Mouse (Mus musculus): ENCODE measurements around the gene Adamts4. TPM values are rescaled to one million over a fixed set of nuclear protein-coding genes. Genes with fewer than 3 reads are reported as not detected.

The Adamts4 gene
- polyA plus RNA-seq, 1 experiment from 2014 or later: 4.1 TPM

DNA sequence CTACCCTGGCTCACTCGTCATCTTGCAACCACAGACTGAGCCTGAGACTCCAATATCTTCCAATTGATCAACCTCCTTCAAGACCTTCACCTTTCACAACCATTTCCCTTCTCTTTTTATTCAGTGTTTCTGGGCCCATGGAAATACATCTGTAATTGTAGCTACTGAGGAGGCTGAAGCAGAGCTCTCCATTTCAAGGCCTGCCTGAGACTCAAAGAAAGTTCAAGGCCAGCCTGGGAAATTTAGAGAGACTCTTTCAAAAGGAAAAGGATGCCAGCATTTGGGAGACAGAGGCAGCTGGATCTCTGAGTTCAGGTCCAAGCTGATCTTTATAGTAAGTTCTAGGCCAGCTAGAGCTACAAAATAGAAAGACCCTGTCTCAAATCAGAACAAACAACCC, 22.3 kb upstream of the Adamts4 start:
- Histone ChIP-seq H3K4me1 (ENCODE audit: control insufficient read depth, insufficient read depth, low read length) (no peaks in the 10 kb centered on the region), H3K27me3 (ENCODE audit: control insufficient read depth, insufficient read depth, low read length) (no peaks in the 10 kb centered on the region), H3K9ac (replicated peaks; ENCODE audit: low read length) (no peak overlapping the region), H3K27ac (replicated peaks; ENCODE audit: low read depth, low read length) (no peak overlapping the region), H3K9me3 (ENCODE audit: control insufficient read depth, low read length) (no peaks in the 10 kb centered on the region), H3K4me2 (ENCODE audit: low read length) (no peak overlapping the region), H3K36me3 (ENCODE audit: control insufficient read depth, insufficient read depth, low read length) (no peaks in the 10 kb centered on the region), H3K4me3 (replicated peaks; ENCODE audit: low read depth, low read length) (no peak overlapping the region)
- no peak for DNase-seq
- ATAC-seq (ENCODE audit: low FRiP score, low TSS enrichment): no peak
- WGBS: 79% methylated on average over 1 of the region's 1 CpGs

DNA sequence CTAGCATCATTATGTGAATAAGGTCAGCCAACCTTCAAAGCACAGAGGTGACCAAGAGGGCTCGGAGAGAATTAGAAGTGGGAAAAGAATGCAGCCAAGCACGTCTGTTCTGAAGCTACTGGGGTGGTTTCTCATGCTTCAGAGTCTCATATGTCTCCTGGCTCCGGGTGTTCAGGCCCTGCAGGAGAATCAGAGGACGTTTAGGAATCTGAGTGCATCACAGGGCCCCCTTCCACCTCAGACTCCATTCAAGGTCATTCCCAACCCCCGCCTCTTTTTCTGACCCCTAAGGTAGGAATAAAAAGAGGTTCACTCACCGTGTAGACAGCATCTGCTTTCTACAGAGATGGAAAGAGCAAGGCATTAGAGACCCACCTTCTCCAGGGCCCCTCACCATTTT, 20.5 kb upstream of the Adamts4 start:
- no peak overlapping the region for H3K9ac ChIP-seq (replicated peaks; ENCODE audit: low read length)
- H3K27me3 ChIP-seq (ENCODE audit: control insufficient read depth, insufficient read depth, low read length): no peaks in the 10 kb centered on the region
- no peak overlapping the region for H3K27ac ChIP-seq (replicated peaks; ENCODE audit: low read depth, low read length)
- WGBS: 30% methylated on average over 6 of the region's 6 CpGs
- no peaks in the 10 kb centered on the region for H3K9me3 ChIP-seq (ENCODE audit: control insufficient read depth, low read length)
- H3K4me1 ChIP-seq (ENCODE audit: control insufficient read depth, insufficient read depth, low read length): no peaks in the 10 kb centered on the region
- no peak overlapping the region for H3K4me3 ChIP-seq (replicated peaks; ENCODE audit: low read depth, low read length)
- DNase-seq: no peak
- no peak overlapping the region for H3K4me2 ChIP-seq (ENCODE audit: low read length)
- ATAC-seq (ENCODE audit: low FRiP score, low TSS enrichment): no peak
- H3K36me3 ChIP-seq (ENCODE audit: control insufficient read depth, insufficient read depth, low read length): peaks cover 12% of the 10 kb centered on the region

DNA sequence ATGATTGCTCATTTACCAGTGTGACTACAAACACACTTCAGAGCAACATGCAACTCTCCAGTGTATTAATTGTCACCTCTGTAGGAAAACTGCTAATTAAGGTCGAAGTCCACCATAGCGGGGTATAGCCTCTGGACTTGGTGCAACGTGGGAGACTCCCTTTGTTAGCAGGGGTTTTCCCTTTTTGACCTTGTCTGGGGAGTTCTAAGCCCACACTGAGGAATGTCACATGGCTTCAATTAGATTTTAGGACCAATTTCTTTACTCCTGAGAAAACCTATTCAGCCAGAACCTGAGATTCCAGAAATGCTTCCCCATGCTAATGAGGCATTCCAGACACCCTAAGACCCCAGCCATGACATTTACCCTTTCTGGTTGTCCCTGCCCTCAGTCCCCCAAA, 20.0 kb upstream of the Adamts4 start:
- Histone ChIP-seq H3K36me3 (ENCODE audit: control insufficient read depth, insufficient read depth, low read length) (peaks cover 17% of the 10 kb centered on the region), H3K9me3 (ENCODE audit: control insufficient read depth, low read length) (no peaks in the 10 kb centered on the region), H3K27ac (replicated peaks; ENCODE audit: low read depth, low read length) (no peak overlapping the region), H3K4me2 (ENCODE audit: low read length) (no peak overlapping the region), H3K4me3 (replicated peaks; ENCODE audit: low read depth, low read length) (no peak overlapping the region), H3K4me1 (ENCODE audit: control insufficient read depth, insufficient read depth, low read length) (no peaks in the 10 kb centered on the region), H3K27me3 (ENCODE audit: control insufficient read depth, insufficient read depth, low read length) (no peaks in the 10 kb centered on the region), H3K9ac (replicated peaks; ENCODE audit: low read length) (no peak overlapping the region)
- DNase-seq (no peak), ATAC-seq (ENCODE audit: low FRiP score, low TSS enrichment) (no peak)
- WGBS: 65% methylated on average over 3 of the region's 3 CpGs

DNA sequence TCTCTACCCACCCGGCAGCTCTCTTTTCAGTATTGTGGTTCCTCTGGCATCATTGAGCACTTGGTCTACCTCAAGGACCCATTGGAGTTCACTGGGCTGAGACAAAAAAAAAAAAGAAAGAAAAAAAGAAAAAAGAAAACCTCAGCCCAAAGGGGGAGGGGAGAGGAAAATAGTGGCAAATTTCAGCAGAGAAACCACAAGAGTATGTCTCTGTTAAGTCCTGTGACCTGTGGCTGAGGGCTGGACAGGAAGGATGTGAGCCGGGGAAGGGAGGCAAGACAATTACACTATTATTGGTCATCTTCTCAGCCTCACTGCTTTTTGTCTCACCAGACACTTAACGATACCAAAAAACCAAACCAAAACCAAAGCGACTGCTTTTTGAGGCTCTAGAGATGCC, 18.4 kb upstream of the Adamts4 start:
- Histone ChIP-seq H3K9me3 (ENCODE audit: control insufficient read depth, low read length) (no peaks in the 10 kb centered on the region), H3K9ac (replicated peaks; ENCODE audit: low read length) (no peak overlapping the region), H3K27ac (replicated peaks; ENCODE audit: low read depth, low read length) (no peak overlapping the region), H3K36me3 (ENCODE audit: control insufficient read depth, insufficient read depth, low read length) (peaks cover 33% of the 10 kb centered on the region), H3K4me3 (replicated peaks; ENCODE audit: low read depth, low read length) (no peak overlapping the region), H3K27me3 (ENCODE audit: control insufficient read depth, insufficient read depth, low read length) (no peaks in the 10 kb centered on the region), H3K4me1 (ENCODE audit: control insufficient read depth, insufficient read depth, low read length) (no peaks in the 10 kb centered on the region), H3K4me2 (ENCODE audit: low read length) (no peak overlapping the region)
- ATAC-seq (ENCODE audit: low FRiP score, low TSS enrichment): no peak
- no peak for DNase-seq
- WGBS: 76% methylated on average over 4 of the region's 4 CpGs

DNA sequence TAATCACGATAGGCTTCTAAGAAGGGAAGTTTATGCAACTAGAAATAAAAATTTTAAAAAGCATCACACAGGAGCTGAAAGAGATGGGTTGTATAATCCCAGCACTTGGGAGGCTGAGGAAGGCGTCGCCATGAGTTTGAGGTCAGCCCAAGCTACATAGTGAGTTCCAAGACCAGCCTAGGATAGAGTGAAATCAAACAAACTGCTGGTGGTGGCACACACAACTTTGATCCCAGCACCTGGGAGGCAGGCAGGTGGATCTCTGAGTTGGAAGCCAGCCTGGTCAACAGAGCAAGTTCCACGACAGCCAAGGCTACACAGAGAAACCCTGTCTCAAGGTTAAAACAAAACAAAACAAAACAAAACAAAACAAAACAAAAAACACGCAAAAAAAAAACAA, 17.9 kb upstream of the Adamts4 start:
- Histone ChIP-seq H3K9me3 (ENCODE audit: control insufficient read depth, low read length) (no peaks in the 10 kb centered on the region), H3K36me3 (ENCODE audit: control insufficient read depth, insufficient read depth, low read length) (peaks cover 38% of the 10 kb centered on the region), H3K4me1 (ENCODE audit: control insufficient read depth, insufficient read depth, low read length) (no peaks in the 10 kb centered on the region), H3K27ac (replicated peaks; ENCODE audit: low read depth, low read length) (no peak overlapping the region), H3K4me3 (replicated peaks; ENCODE audit: low read depth, low read length) (no peak overlapping the region), H3K27me3 (ENCODE audit: control insufficient read depth, insufficient read depth, low read length) (no peaks in the 10 kb centered on the region), H3K9ac (replicated peaks; ENCODE audit: low read length) (no peak overlapping the region), H3K4me2 (ENCODE audit: low read length) (no peak overlapping the region)
- ATAC-seq (ENCODE audit: low FRiP score, low TSS enrichment) (no peak), DNase-seq (no peak)
- WGBS: 92% methylated on average over 5 of the region's 5 CpGs

DNA sequence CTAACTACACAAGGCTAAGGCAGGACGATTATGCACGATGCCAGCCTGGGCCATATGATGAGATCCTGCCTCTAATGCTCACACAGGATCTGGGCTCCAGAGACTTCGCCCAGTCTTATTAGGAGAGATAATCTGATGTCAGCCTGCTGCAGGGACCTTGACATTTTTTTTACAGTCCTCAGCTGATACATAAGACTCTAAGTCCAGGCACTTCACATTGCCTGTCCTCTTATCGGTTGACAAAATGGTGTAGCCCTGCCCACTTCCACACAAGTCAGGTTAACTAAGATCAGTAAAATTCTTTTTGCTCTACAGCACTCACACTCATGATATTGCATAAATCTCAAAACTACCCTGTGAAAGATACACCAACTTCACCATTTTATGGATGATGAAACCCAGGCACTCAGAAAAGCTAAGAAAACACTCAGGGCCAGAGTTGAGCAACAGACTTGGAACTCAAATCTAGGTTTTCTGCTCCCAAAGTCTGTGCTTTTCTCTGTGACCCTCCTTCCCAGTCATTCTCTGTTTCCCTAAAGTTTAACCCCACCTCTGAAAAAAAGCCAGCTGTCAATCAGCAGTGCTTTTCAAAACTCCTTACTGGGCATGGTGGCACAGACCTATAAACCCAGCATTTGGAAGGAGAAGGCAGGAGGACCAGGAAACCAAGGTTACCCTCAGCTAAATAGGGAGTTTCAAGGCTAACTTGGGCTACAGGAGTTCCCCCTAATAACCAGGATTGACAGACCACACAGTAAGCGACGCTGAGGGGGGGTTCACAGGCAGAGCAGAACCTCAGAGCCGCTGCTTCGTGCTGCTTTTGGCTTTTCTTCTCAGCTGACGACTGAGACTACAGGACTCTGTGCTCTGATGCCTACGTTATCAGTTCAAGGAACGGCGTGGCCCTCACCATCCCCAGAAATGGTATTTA, 17.2 kb upstream of the Adamts4 start:
- no peak overlapping the region for H3K9ac ChIP-seq (replicated peaks; ENCODE audit: low read length)
- ATAC-seq (ENCODE audit: low FRiP score, low TSS enrichment): no peak
- 85% methylated on average over 12 of the region's 12 CpGs for WGBS

DNA sequence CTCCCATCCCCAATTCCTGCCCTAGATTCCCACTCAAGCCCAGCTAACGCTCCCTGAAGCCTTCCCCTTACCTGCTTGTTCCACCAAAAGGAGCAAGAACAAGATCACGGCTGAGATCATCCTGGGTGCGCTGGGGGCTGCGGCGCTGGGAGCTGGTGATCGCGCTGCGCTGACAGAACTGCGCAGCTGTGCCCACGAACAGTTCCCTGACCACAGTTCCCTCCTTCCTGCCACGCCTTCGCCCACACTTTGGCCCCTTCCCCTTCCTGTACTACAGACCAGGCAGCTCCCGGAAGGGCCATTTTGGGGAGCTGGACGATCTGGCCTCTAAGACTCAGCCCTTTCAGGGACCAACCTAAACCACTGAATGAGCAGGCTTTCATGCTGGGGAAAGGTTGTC, 16.1 kb upstream of the Adamts4 start, which contains the start of gene Fcer1g:
TSS of gene Fcer1g (minus strand) at position 240 of the 400 bp plus-strand sequence.
- no peaks in the 10 kb centered on the region for H3K27me3 ChIP-seq (ENCODE audit: control insufficient read depth, insufficient read depth, low read length)
- 92% methylated on average over 14 of the region's 14 CpGs for WGBS
- no peak within 1 kb of the TSS for H3K27ac ChIP-seq (replicated peaks; ENCODE audit: low read depth, low read length)
- H3K4me3 ChIP-seq (replicated peaks; ENCODE audit: low read depth, low read length): no peak within 1 kb of the TSS
- ATAC-seq (ENCODE audit: low FRiP score, low TSS enrichment) (no peak), DNase-seq (no peak)
- H3K4me2 ChIP-seq (ENCODE audit: low read length): no peak within 1 kb of the TSS
- no peaks in the 10 kb centered on the region for H3K4me1 ChIP-seq (ENCODE audit: control insufficient read depth, insufficient read depth, low read length)
- peaks cover 55% of the 10 kb centered on the region for H3K36me3 ChIP-seq (ENCODE audit: control insufficient read depth, insufficient read depth, low read length)
- no peaks in the 10 kb centered on the region for H3K9me3 ChIP-seq (ENCODE audit: control insufficient read depth, low read length)
- H3K9ac ChIP-seq (replicated peaks; ENCODE audit: low read length): no peak within 1 kb of the TSS

More for the DNA sequence above, 17.2 kb upstream of the Adamts4 start:
- Histone ChIP-seq H3K4me1 (ENCODE audit: control insufficient read depth, insufficient read depth, low read length) (no peaks in the 10 kb centered on the region), H3K9me3 (ENCODE audit: control insufficient read depth, low read length) (no peaks in the 10 kb centered on the region), H3K27me3 (ENCODE audit: control insufficient read depth, insufficient read depth, low read length) (no peaks in the 10 kb centered on the region), H3K27ac (replicated peaks; ENCODE audit: low read depth, low read length) (no peak overlapping the region), H3K4me2 (ENCODE audit: low read length) (no peak overlapping the region), H3K4me3 (replicated peaks; ENCODE audit: low read depth, low read length) (no peak overlapping the region), H3K36me3 (ENCODE audit: control insufficient read depth, insufficient read depth, low read length) (peaks cover 45% of the 10 kb centered on the region)
- DNase-seq: no peak

DNA sequence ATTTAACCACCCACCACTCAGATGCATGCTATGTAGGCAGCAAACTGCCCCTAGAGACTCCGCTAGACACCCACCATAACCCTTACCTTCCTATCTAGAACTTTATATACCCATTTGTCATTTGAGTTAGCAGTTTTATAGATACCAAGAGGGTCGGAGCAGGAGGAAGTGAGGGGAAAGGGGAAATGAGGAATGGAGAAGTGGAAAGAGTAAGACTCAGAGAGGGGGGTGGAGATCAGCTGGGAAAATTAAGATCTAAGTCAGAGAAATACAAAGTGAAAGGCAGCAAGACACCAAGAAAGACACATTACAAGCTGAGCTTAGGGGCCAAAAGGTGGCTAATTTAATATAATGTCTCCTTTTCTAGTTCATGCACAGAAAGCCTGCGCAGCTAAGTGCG, 15.7 kb upstream of the Adamts4 start:
- Histone ChIP-seq H3K4me3 (replicated peaks; ENCODE audit: low read depth, low read length) (no peak overlapping the region), H3K4me1 (ENCODE audit: control insufficient read depth, insufficient read depth, low read length) (no peaks in the 10 kb centered on the region), H3K9ac (replicated peaks; ENCODE audit: low read length) (no peak overlapping the region), H3K9me3 (ENCODE audit: control insufficient read depth, low read length) (no peaks in the 10 kb centered on the region), H3K4me2 (ENCODE audit: low read length) (no peak overlapping the region), H3K27me3 (ENCODE audit: control insufficient read depth, insufficient read depth, low read length) (no peaks in the 10 kb centered on the region), H3K36me3 (ENCODE audit: control insufficient read depth, insufficient read depth, low read length) (peaks cover 59% of the 10 kb centered on the region), H3K27ac (replicated peaks; ENCODE audit: low read depth, low read length) (no peak overlapping the region)
- ATAC-seq (ENCODE audit: low FRiP score, low TSS enrichment) (no peak), DNase-seq (no peak)
- 95% methylated on average over 4 of the region's 4 CpGs for WGBS

DNA sequence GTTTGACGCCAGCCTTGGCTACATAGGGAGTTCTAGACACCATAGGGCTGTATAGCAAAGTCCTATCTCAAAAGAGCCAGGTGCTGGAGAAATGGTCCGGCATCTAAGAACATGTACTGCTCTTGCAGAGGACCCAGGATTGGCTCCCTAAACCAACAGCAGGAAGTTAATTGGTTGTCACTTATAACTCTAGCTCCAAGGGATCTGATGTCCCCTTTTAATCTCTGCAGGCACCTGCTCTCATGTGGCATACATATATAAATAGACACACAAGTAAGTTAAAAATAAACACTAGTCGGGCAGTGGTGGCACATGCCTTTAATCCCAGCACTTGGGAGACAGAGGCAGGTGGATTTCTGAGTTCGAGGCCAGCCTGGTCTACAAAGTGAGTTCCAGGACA, 14.4 kb upstream of the Adamts4 start:
- Histone ChIP-seq H3K4me2 (ENCODE audit: low read length) (no peak overlapping the region), H3K36me3 (ENCODE audit: control insufficient read depth, insufficient read depth, low read length) (peaks cover 72% of the 10 kb centered on the region), H3K27me3 (ENCODE audit: control insufficient read depth, insufficient read depth, low read length) (no peaks in the 10 kb centered on the region), H3K4me3 (replicated peaks; ENCODE audit: low read depth, low read length) (no peak overlapping the region), H3K9me3 (ENCODE audit: control insufficient read depth, low read length) (no peaks in the 10 kb centered on the region), H3K9ac (replicated peaks; ENCODE audit: low read length) (no peak overlapping the region), H3K27ac (replicated peaks; ENCODE audit: low read depth, low read length) (no peak overlapping the region), H3K4me1 (ENCODE audit: control insufficient read depth, insufficient read depth, low read length) (no peaks in the 10 kb centered on the region)
- ATAC-seq (ENCODE audit: low FRiP score, low TSS enrichment) (no peak), DNase-seq (no peak)
- WGBS: 90% methylated on average over 4 of the region's 4 CpGs

Measured in midbrain, embryonic 14.5 days (tissue).